Mouse (Mus musculus): Measurements from ENCODE around the gene Tmem201.
A peak's percentile ranks its signal among the peaks of the same experiment; 100 is the strongest.
"Not testable (repeated sequence)": the region's sequence is repeated elsewhere in the genome, so short reads cannot be mapped to it uniquely, and the experiment has no call there.

Gene Tmem201

GRCm38 (mm10) chr4:149737383-149738324, at the start of gene Tmem201:
Gene Tmem201 (minus strand): TSS chr4:149738044.
- DNase-seq (ENCODE audit: low read depth in 2 of 2, low spot score in 2 of 2), result peak; percentile 90 to 95

DNA sequence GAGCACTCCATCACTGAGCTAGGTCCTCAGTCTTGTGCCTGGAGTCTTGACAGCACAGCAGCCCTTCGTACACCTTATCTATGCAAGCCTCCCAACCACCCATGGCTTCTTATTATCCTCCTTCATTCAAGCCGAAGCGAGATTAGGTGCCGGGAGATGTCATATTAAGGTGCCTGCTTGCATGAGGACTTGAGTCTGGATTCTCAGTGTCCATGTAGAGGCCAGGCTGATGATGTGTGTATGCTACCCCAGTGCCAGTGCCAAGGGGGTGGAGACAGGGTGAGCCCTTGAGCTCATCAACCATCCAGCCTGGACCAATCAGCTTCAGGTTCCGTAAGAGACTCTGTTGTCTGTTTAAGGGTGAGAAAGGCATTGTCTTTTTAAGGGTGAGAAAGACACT, 47.1 kb upstream of the Tmem201 start:
- DNase-seq (ENCODE audit: low read depth in 2 of 2, low spot score in 2 of 2), result no peak

GRCm38 (mm10) chr4:149784371-149784770, 46.5 kb upstream of the Tmem201 start:
- no peak for DNase-seq (ENCODE audit: low read depth in 2 of 2, low spot score in 2 of 2)

DNA sequence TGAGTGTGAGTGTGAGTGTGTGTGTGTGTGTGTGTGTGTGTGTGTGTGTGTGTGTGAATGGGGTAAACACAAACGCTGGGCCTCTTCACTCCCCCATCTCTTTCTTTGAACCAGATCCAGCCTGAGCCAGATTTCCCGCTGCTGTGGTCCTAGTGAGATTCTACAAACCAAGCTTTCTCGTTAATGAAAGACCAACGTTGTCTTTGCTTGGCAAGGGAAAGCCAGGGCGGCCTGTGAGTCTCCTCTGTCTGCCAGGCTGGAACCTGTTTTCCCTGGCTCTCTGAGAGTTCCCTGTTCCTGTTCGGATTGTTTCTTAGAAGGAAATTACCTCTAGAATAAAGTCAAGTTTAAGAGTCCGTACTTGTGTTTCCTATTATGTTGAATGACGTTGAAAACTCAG, 45.1 kb upstream of the Tmem201 start:
- no peak for DNase-seq (ENCODE audit: low read depth in 2 of 2, low spot score in 2 of 2)

- DNase-seq (ENCODE audit: low read depth in 2 of 2, low spot score in 2 of 2), result no peak
Observed at GRCm38 (mm10) chr4:149780565-149781356, 42.9 kb upstream of the Tmem201 start.

DNA sequence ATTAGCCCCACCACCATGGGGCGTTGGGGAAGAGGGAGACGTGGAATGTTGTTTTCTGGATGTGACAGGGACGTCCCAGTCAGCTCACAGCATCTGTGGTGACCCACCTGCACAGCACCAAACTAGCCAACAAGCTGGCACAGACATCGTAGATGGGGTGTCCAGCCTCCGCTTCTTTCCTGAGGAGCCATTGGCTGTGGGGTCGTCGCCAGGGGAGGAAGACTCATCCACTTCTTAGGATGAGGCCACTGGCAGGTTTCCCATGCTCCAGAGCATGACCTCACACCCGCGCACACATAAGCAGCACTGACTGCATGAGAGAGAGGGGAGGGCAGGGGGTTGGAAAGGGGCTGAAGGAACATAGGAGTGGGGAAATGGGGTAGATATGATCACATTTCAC, 42.1 kb upstream of the Tmem201 start:
- no peak for DNase-seq (ENCODE audit: low read depth in 2 of 2, low spot score in 2 of 2)

DNA sequence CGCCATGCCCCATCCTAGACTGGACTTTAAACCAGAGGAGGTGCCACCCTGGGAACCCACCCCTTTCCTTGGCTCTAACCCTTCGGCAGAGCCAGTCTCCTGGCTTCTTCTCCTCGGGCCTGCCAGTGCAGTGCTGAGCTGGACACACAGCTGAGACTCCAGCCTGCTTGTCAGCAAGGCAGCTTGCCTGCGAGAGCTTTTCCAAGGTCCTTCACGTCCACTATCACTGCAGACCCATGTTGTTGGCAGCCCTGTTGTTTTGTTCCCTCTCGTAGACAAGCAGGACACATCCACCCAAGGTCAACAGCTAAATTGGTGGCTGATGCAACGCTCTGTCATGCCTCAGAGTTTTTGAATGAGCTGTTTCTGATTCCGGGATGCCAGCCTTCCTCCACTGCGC, 39.3 kb upstream of the Tmem201 start:
- no peak for DNase-seq (ENCODE audit: low read depth in 2 of 2, low spot score in 2 of 2)

DNA sequence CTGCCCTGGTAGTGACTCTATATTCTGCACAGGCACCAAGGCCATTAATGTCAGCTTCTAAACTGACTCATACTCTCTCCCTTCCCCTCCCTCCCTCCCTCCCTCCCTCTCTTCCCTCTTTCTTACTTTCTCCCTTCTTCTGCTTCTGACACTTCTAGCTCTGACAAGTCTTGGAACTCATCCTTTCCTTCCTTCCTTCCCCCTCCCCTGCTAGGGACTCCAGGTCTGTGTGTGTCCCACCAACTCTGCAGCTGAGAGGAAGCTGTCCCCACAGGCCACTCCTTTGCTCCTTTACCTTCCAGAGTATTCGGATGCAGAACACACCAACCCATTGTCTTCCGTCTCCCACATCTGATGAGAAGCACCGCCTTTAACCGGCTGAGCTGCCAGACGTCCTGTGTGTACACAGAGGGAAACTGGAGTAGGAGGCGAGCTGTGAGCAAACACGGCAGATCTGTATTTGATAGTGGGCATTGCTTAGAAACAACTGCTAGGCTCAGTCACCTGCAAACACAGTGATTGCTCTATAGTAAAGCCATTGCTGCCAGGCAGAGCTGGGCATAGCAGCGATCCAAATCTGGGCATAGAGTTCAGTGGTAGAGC, 38.0 kb upstream of the Tmem201 start:
- no peak for DNase-seq (ENCODE audit: low read depth in 2 of 2, low spot score in 2 of 2)

- DNase-seq (ENCODE audit: low read depth in 2 of 2, low spot score in 2 of 2), result no peak
Observed at GRCm38 (mm10) chr4:149775330-149775729, 37.5 kb upstream of the Tmem201 start.

GRCm38 (mm10) chr4:149774094-149774470, 36.2 kb upstream of the Tmem201 start, which contains the start of gene Slc25a33:
Gene Slc25a33 (minus strand): TSS chr4:149774277.
- peak; percentile 83 to 85 for DNase-seq (ENCODE audit: low read depth in 2 of 2, low spot score in 2 of 2)

DNA sequence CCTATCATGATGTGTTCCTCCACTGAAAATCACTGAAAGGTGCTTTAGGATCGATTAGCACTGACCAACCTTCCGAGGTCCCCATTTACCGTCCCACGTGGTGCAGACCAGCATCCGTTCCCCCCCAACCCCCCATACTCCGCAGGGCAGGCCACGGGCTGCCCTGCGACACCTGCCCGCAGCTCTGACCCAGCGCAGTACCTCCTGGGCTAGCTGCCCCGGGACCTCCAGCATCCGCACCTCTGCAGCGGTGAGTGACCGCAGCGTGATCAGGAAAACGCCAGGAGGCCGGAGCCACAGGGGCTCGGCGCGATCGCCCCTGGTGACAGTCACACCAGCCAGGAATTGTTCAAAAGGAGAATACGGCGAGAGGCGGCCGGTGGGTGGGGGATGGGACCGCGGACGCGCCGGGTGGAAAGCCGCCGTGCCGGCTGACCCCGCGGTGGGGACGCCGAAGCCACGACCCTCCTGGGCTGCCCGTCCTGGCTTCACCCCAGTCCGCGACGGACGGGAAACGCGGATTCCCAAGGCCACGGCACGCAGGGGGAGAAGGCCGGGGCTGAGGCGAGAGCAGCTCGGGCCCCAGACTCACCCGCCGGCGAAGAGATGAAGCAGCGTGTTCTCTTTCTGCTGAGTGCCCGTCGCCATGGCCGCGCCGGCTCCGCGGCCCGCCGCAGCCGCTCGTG, 35.7 kb upstream of the Tmem201 start:
- DNase-seq (ENCODE audit: low read depth in 2 of 2, low spot score in 2 of 2), result peak in 1 of 2 experiments; percentile 7

- DNase-seq (ENCODE audit: low read depth in 2 of 2, low spot score in 2 of 2), result no peak
Observed at GRCm38 (mm10) chr4:149772394-149772793, 34.5 kb upstream of the Tmem201 start.

- no peak for DNase-seq (ENCODE audit: low read depth in 2 of 2, low spot score in 2 of 2)
Observed at GRCm38 (mm10) chr4:149765201-149765600, 27.4 kb upstream of the Tmem201 start.

DNA sequence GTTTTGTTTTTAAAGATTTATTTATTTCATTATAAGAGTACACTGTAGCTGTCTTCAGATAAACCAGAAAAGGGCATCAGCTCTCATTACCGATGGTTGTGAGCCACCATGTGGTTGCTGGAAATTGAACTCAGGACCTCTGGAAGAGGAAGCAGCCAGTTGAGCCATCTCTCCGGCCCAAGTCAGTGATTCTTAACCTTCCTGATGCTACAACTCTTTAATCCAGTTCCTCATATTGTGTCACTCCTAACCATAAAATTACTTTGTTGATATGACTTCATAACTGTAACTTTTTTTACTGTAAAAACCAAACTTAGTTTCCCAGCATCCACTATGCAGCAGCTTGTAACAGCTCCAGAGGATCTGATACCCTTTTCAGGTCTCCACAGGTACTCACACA, 25.5 kb upstream of the Tmem201 start:
- DNase-seq (ENCODE audit: low read depth in 2 of 2, low spot score in 2 of 2), result no peak

DNA sequence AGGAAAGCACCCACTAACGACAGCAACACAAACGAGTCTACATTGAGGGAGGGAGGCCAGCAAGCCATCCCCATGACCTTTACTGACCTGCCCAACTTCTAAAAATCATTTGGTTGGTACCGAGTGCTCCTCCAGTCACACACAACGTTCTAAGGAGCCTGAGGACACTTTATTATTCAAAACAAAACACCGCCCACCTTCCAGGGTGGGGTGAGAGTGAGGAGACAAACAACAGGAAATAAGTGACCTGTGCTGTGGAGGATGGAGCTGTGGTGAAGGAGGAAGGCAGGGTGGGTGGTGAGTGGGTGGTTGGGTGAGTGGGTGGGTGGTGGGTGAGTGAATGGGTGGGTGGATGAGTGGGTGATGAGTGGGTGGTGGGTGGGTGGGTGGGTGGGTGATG, 21.7 kb upstream of the Tmem201 start:
- no peak for DNase-seq (ENCODE audit: low read depth in 2 of 2, low spot score in 2 of 2)

GRCm38 (mm10) chr4:149758423-149758822, 20.6 kb upstream of the Tmem201 start:
- DNase-seq (ENCODE audit: low read depth in 2 of 2, low spot score in 2 of 2), result no peak

- not testable (repeated sequence) for DNase-seq (ENCODE audit: low read depth in 2 of 2, low spot score in 2 of 2)
Observed at GRCm38 (mm10) chr4:149756546-149756945, 18.7 kb upstream of the Tmem201 start.

DNA sequence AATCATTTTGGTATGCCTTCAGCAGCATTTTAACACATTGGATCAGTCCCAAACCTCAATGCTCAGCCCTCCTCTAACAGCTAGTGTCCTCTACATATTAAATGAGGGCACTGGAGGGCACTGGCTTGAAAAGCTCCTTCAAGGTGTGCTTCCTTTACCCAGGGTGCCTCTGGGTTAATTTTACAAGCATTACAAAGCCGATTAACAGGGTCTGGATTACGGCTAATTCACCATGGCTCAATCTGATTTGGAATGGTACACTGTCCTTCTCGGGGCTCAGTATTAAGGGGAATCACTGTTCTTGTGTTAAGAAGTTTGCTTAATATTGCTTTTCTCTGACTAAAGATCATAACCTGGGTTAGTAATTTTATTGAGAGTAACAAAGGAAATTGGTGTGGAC, 15.0 kb upstream of the Tmem201 start:
- DNase-seq (ENCODE audit: low read depth in 2 of 2, low spot score in 2 of 2), result no peak

DNA sequence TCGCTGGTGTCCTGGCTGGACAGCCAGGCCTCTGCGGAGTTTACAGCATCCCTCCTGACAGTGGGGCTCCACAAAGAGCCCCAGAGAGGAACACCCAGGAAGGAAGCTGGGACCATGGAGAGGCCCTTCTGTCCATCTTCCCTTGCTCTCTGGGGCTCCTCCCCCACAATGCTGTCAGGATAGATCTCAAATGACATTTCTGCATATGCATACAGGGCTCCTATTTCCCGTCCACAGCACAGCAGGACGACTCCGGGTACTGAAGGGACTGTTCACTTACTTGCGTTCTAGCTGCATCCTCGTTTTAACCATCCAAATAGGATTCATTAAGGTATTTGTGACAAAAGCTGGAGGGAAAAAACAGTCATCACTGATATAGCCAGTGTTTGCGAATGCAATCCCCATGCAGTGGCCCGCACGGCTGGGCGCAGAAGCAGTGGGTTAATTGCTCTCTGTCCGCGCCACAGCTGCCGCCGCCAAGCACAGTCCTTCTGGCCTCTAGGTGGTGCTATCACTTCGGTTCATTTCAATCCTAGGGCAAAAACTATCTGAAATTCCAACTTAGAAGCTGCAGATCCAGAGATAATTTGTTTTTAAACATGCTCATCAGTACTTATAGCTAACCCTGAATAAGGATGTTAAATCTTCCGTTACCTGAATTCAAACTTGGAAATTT, 14.4 kb upstream of the Tmem201 start:
- no peak for DNase-seq (ENCODE audit: low read depth in 2 of 2, low spot score in 2 of 2)

DNA sequence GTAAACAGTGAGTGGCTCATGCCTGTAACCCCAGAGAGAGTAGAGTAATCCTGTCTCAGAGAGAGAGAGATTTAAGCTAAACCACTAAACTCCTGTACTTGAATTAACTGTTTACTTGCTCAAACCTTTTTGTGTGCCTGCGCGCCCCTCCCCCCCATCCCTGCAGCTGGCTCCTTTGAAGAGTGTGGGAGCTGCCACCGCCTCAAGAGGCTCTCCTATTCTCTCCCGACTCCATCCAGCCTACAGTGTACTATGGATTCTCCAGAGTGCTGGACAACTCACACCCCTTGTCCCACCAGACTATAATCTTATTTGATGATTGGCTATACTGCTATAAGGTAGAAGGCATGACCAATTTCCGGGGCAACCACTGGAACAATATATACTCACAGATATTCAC, 12.8 kb upstream of the Tmem201 start:
- DNase-seq (ENCODE audit: low read depth in 2 of 2, low spot score in 2 of 2), result no peak

DNA sequence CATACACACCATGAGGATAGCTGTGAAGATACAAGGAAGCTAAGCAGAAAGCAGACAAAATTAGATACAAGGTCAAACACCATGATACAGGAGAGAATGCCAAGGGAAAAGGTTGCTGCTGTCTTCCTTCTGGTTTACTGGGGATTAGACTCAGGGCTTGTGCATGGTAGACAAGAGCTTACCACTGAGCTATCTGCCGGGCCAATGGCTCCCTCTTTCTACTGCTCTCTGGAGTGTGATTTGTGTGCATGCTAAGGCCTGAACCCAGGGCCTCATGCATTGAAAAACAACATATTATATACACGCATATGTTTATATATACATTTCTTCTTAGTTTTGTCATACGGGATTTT, 11.8 kb upstream of the Tmem201 start:
- DNase-seq (ENCODE audit: low read depth in 2 of 2, low spot score in 2 of 2), result not testable (repeated sequence)

Measured in CD8-positive naive resting alpha-beta T cell, adult 2 months (primary cell).